Mouse (Mus musculus) adrenal gland, adult (tissue): ENCODE measurements around the gene Ager.

Experiments used
- DNase-seq, 2 experiments: peaks; one replicate each; pipeline ENCODE4 v3.0.0; 2022 to 2023; ENCODE audit warnings: low spot score in 1 of 2; ENCODE audit not compliant: inconsistent age in 2 of 2

The Ager gene

GRCm38 (mm10) chr17:34649106-34649864, 51.6 kb downstream of the Ager start:
- peak in 1 of 2 experiments; percentile 32 for DNase-seq
